Mouse (Mus musculus): ENCODE measurements around the gene Gfra1. TPM values are rescaled to one million over a fixed set of nuclear protein-coding genes. Genes with fewer than 3 reads are reported as not detected.

The Gfra1 gene
- polyA plus RNA-seq, 1 experiment from 2014 or later, result 22.5 TPM

- no peaks in the 10 kb centered on the region for H3K27me3 ChIP-seq (replicated peaks; ENCODE audit: control insufficient read depth, insufficient read depth, low read length)
- no peaks in the 10 kb centered on the region for H3K4me1 ChIP-seq (ENCODE audit: control insufficient read depth, insufficient read depth, low read length)
- ATAC-seq (ENCODE audit: low read depth), result no peak
- H3K27ac ChIP-seq (replicated peaks; ENCODE audit: low read depth, low read length), result no peak overlapping the region
- H3K4me3 ChIP-seq (ENCODE audit: low read depth, low read length), result no peak overlapping the region
- H3K9ac ChIP-seq (ENCODE audit: low read depth, low read length), result no peak overlapping the region
- peak; percentile 52 for DNase-seq (ENCODE audit: low spot score)
- WGBS, result 30% methylated on average over 5 of the region's 5 CpGs
- no peak overlapping the region for H3K4me2 ChIP-seq (ENCODE audit: low read depth, low read length)
- no peaks in the 10 kb centered on the region for H3K36me3 ChIP-seq (ENCODE audit: control insufficient read depth, insufficient read depth, low read length)
- no peaks in the 10 kb centered on the region for H3K9me3 ChIP-seq (ENCODE audit: control insufficient read depth, low read length)
Observed at GRCm38 (mm10) chr19:58349890-58350408, 105.8 kb downstream of the Gfra1 start.

- Histone ChIP-seq H3K9me3 (ENCODE audit: control insufficient read depth, low read length) (no peaks in the 10 kb centered on the region), H3K27me3 (replicated peaks; ENCODE audit: control insufficient read depth, insufficient read depth, low read length) (no peaks in the 10 kb centered on the region), H3K36me3 (ENCODE audit: control insufficient read depth, insufficient read depth, low read length) (no peaks in the 10 kb centered on the region), H3K4me3 (ENCODE audit: low read depth, low read length) (no peak overlapping the region), H3K4me2 (ENCODE audit: low read depth, low read length) (no peak overlapping the region), H3K27ac (replicated peaks; ENCODE audit: low read depth, low read length) (no peak overlapping the region), H3K9ac (ENCODE audit: low read depth, low read length) (no peak overlapping the region), H3K4me1 (ENCODE audit: control insufficient read depth, insufficient read depth, low read length) (no peaks in the 10 kb centered on the region)
- no peak for DNase-seq (ENCODE audit: low spot score)
- WGBS, result 53% methylated on average over 7 of the region's 7 CpGs
- no peak for ATAC-seq (ENCODE audit: low read depth)
Observed at GRCm38 (mm10) chr19:58345137-58345536, 110.6 kb downstream of the Gfra1 start.

- H3K4me2 ChIP-seq (ENCODE audit: low read depth, low read length), result no peak overlapping the region
- no peak overlapping the region for H3K4me3 ChIP-seq (ENCODE audit: low read depth, low read length)
- ATAC-seq (ENCODE audit: low read depth) (no peak), DNase-seq (ENCODE audit: low spot score) (no peak)
- no peaks in the 10 kb centered on the region for H3K4me1 ChIP-seq (ENCODE audit: control insufficient read depth, insufficient read depth, low read length)
- 72% methylated on average over 4 of the region's 4 CpGs for WGBS
- no peaks in the 10 kb centered on the region for H3K27me3 ChIP-seq (replicated peaks; ENCODE audit: control insufficient read depth, insufficient read depth, low read length)
- H3K27ac ChIP-seq (replicated peaks; ENCODE audit: low read depth, low read length), result no peak overlapping the region
- H3K9me3 ChIP-seq (ENCODE audit: control insufficient read depth, low read length), result no peaks in the 10 kb centered on the region
- H3K36me3 ChIP-seq (ENCODE audit: control insufficient read depth, insufficient read depth, low read length), result no peaks in the 10 kb centered on the region
- H3K9ac ChIP-seq (ENCODE audit: low read depth, low read length), result no peak overlapping the region
Observed at GRCm38 (mm10) chr19:58341351-58341750, 114.4 kb downstream of the Gfra1 start.

GRCm38 (mm10) chr19:58340221-58340620 is 115.5 kb downstream of the Gfra1 start:
- no peaks in the 10 kb centered on the region for H3K9me3 ChIP-seq (ENCODE audit: control insufficient read depth, low read length)
- H3K4me3 ChIP-seq (ENCODE audit: low read depth, low read length), result no peak overlapping the region
- H3K27ac ChIP-seq (replicated peaks; ENCODE audit: low read depth, low read length), result no peak overlapping the region
- H3K9ac ChIP-seq (ENCODE audit: low read depth, low read length), result no peak overlapping the region
- no peaks in the 10 kb centered on the region for H3K4me1 ChIP-seq (ENCODE audit: control insufficient read depth, insufficient read depth, low read length)
- WGBS, result 82% methylated on average over 8 of the region's 8 CpGs
- ATAC-seq (ENCODE audit: low read depth) (no peak), DNase-seq (ENCODE audit: low spot score) (no peak)
- no peaks in the 10 kb centered on the region for H3K36me3 ChIP-seq (ENCODE audit: control insufficient read depth, insufficient read depth, low read length)
- no peak overlapping the region for H3K4me2 ChIP-seq (ENCODE audit: low read depth, low read length)
- H3K27me3 ChIP-seq (replicated peaks; ENCODE audit: control insufficient read depth, insufficient read depth, low read length), result no peaks in the 10 kb centered on the region

GRCm38 (mm10) chr19:58336802-58337201 is 118.9 kb downstream of the Gfra1 start:
- 90% methylated on average over 6 of the region's 6 CpGs for WGBS
- H3K4me3 ChIP-seq (ENCODE audit: low read depth, low read length), result no peak overlapping the region

GRCm38 (mm10) chr19:58335585-58336530 is 119.9 kb downstream of the Gfra1 start:
- Histone ChIP-seq H3K27ac (replicated peaks; ENCODE audit: low read depth, low read length) (no peak overlapping the region), H3K9me3 (ENCODE audit: control insufficient read depth, low read length) (no peaks in the 10 kb centered on the region), H3K36me3 (ENCODE audit: control insufficient read depth, insufficient read depth, low read length) (no peaks in the 10 kb centered on the region), H3K27me3 (replicated peaks; ENCODE audit: control insufficient read depth, insufficient read depth, low read length) (no peaks in the 10 kb centered on the region), H3K4me2 (ENCODE audit: low read depth, low read length) (no peak overlapping the region), H3K9ac (ENCODE audit: low read depth, low read length) (no peak overlapping the region), H3K4me3 (ENCODE audit: low read depth, low read length) (no peak overlapping the region), H3K4me1 (ENCODE audit: control insufficient read depth, insufficient read depth, low read length) (no peaks in the 10 kb centered on the region)
- 35% methylated on average over 12 of the region's 12 CpGs for WGBS
- ATAC-seq (ENCODE audit: low read depth) (peak; percentile 31; the same call in 1 of the 2 replicates), DNase-seq (ENCODE audit: low spot score) (peak; percentile 41)

More at GRCm38 (mm10) chr19:58336802-58337201, 118.9 kb downstream of the Gfra1 start:
- no peak overlapping the region for H3K27ac ChIP-seq (replicated peaks; ENCODE audit: low read depth, low read length)
- no peak for ATAC-seq (ENCODE audit: low read depth)
- no peak for DNase-seq (ENCODE audit: low spot score)
- H3K27me3 ChIP-seq (replicated peaks; ENCODE audit: control insufficient read depth, insufficient read depth, low read length), result no peaks in the 10 kb centered on the region
- H3K9ac ChIP-seq (ENCODE audit: low read depth, low read length), result no peak overlapping the region
- H3K36me3 ChIP-seq (ENCODE audit: control insufficient read depth, insufficient read depth, low read length), result no peaks in the 10 kb centered on the region
- no peaks in the 10 kb centered on the region for H3K9me3 ChIP-seq (ENCODE audit: control insufficient read depth, low read length)
- H3K4me2 ChIP-seq (ENCODE audit: low read depth, low read length), result no peak overlapping the region
- no peaks in the 10 kb centered on the region for H3K4me1 ChIP-seq (ENCODE audit: control insufficient read depth, insufficient read depth, low read length)

GRCm38 (mm10) chr19:58329305-58329704 is 126.4 kb downstream of the Gfra1 start:
- no peak overlapping the region for H3K4me3 ChIP-seq (ENCODE audit: low read depth, low read length)
- H3K9me3 ChIP-seq (ENCODE audit: control insufficient read depth, low read length), result no peaks in the 10 kb centered on the region
- no peaks in the 10 kb centered on the region for H3K36me3 ChIP-seq (ENCODE audit: control insufficient read depth, insufficient read depth, low read length)
- no peak overlapping the region for H3K9ac ChIP-seq (ENCODE audit: low read depth, low read length)
- 46% methylated on average over 5 of the region's 5 CpGs for WGBS
- DNase-seq (ENCODE audit: low spot score) (no peak), ATAC-seq (ENCODE audit: low read depth) (peak; percentile 46; the same call in 1 of the 2 replicates)
- no peaks in the 10 kb centered on the region for H3K27me3 ChIP-seq (replicated peaks; ENCODE audit: control insufficient read depth, insufficient read depth, low read length)
- H3K4me2 ChIP-seq (ENCODE audit: low read depth, low read length), result no peak overlapping the region
- H3K27ac ChIP-seq (replicated peaks; ENCODE audit: low read depth, low read length), result no peak overlapping the region
- no peaks in the 10 kb centered on the region for H3K4me1 ChIP-seq (ENCODE audit: control insufficient read depth, insufficient read depth, low read length)

- Histone ChIP-seq H3K4me3 (ENCODE audit: low read depth, low read length) (no peak overlapping the region), H3K27me3 (replicated peaks; ENCODE audit: control insufficient read depth, insufficient read depth, low read length) (no peaks in the 10 kb centered on the region), H3K36me3 (ENCODE audit: control insufficient read depth, insufficient read depth, low read length) (no peaks in the 10 kb centered on the region), H3K4me2 (ENCODE audit: low read depth, low read length) (no peak overlapping the region), H3K9ac (ENCODE audit: low read depth, low read length) (no peak overlapping the region), H3K9me3 (ENCODE audit: control insufficient read depth, low read length) (no peaks in the 10 kb centered on the region), H3K4me1 (ENCODE audit: control insufficient read depth, insufficient read depth, low read length) (no peaks in the 10 kb centered on the region), H3K27ac (replicated peaks; ENCODE audit: low read depth, low read length) (no peak overlapping the region)
- ATAC-seq (ENCODE audit: low read depth) (no peak), DNase-seq (ENCODE audit: low spot score) (no peak)
- WGBS, result 66% methylated on average over 5 of the region's 5 CpGs
Observed at GRCm38 (mm10) chr19:58328014-58328413, 127.7 kb downstream of the Gfra1 start.

All from embryonic facial prominence, embryonic 14.5 days (tissue).